In genomic region chrX:72917884-72918681, GRCm38 (mm10) we compare ENCODE assay signal across 8 mouse cellular contexts. TPM values are rescaled to one million over a fixed set of nuclear protein-coding genes. Genes with fewer than 3 reads are reported as not detected.
DNase-seq lines count a peak whose midpoint lies in the region; ATAC-seq and TF ChIP-seq lines count a peak whose summit lies in the region.

TSS of gene Cetn2 (minus strand) at chrX:72918411.
TSS of gene Nsdhl (plus strand) at chrX:72918557.

- H3K36me3 ChIP-seq in MEL (ENCODE audit: control insufficient read depth in 1 of 2, insufficient read depth in 2 of 2, low read length in 2 of 2): peaks cover 0 to 2% of the 10 kb centered on the region in 2 experiments; a peak in 1 of 4 replicates
- no peaks in the 10 kb centered on the region for H3K36me3 ChIP-seq in forebrain, postnatal 0 days (ENCODE audit: insufficient read depth)
- no peaks in the 10 kb centered on the region for H3K36me3 ChIP-seq in lung, embryonic 15.5 days

- no peaks in the 10 kb centered on the region for H3K4me1 ChIP-seq in MEL (ENCODE audit: control insufficient read depth in 1 of 2, insufficient read depth in 2 of 2, low read length in 2 of 2)
- H3K4me1 ChIP-seq in cerebellum, adult 2 months (ENCODE audit: control insufficient read depth, insufficient read depth, low read length): no peaks in the 10 kb centered on the region
- no peaks in the 10 kb centered on the region for H3K4me1 ChIP-seq in forebrain, postnatal 0 days (ENCODE audit: insufficient read depth)
- 0 out of 2 replicates have a peak, but pooled peaks cover 8% of the 10 kb centered on the region for H3K4me1 ChIP-seq in lung, embryonic 15.5 days

- H3K27me3 ChIP-seq in MEL (ENCODE audit: control insufficient read depth in 1 of 2, insufficient read depth in 2 of 2, low read length in 2 of 2): no peaks in the 10 kb centered on the region
- no peaks in the 10 kb centered on the region for H3K27me3 ChIP-seq in cerebellum, adult 2 months (ENCODE audit: control insufficient read depth, insufficient read depth, low read length)
- no peaks in the 10 kb centered on the region for H3K27me3 ChIP-seq in forebrain, postnatal 0 days (ENCODE audit: insufficient read depth, low read length)
- no peaks in the 10 kb centered on the region for H3K27me3 ChIP-seq in lung, embryonic 15.5 days

- TF ChIP-seq POLR2A in MEL (IDR thresholded peaks at IDR 0.05; ENCODE audit: control insufficient read depth in 1 of 2, insufficient read depth in 1 of 2, low read depth in 1 of 2, low read length in 2 of 2, poor library complexity in 1 of 2): peak; percentile 0 to 90; a peak in 3 of 4 replicates
- peak; percentile 29; the same call in 1 of the 2 replicates for TF ChIP-seq POLR2A in cerebellum, adult 2 months (IDR thresholded peaks at IDR 0.05; ENCODE audit: borderline replicate concordance, insufficient read depth, low read length)

- peak within 1 kb of the TSS; percentile 56 for H3K27ac ChIP-seq in MEL (ENCODE audit: control insufficient read depth, low read depth, low read length)
- no peak within 1 kb of the TSS for H3K27ac ChIP-seq in cerebellum, adult 2 months (ENCODE audit: insufficient read depth, low read length)
- peak within 1 kb of the TSS; percentile 50; the same call in 1 of the 2 replicates for H3K27ac ChIP-seq in forebrain, postnatal 0 days (ENCODE audit: low read depth, low read length)
- peak within 1 kb of the TSS; percentile 39; the same call in 1 of the 2 replicates for H3K27ac ChIP-seq in lung, embryonic 15.5 days

- 4% methylated on average over 41 of the region's 41 CpGs for whole genome bisulfite sequencing in cerebellum, adult 2 months
- WGBS in forebrain, postnatal 0 days: 30% methylated on average over 41 of the region's 41 CpGs
- WGBS in lung, embryonic 15.5 days: 13% methylated on average over 41 of the region's 41 CpGs

- ATAC-seq in forebrain, postnatal 0 days: peak; percentile 100
- peak; percentile 99 for ATAC-seq in lung, embryonic 15.5 days (ENCODE audit: borderline replicate concordance, extremely low read depth, low FRiP score, low TSS enrichment)

- H3K9me3 ChIP-seq in MEL (replicated peaks; ENCODE audit: insufficient read depth, low read length): no peaks in the 10 kb centered on the region
- no peaks in the 10 kb centered on the region for H3K9me3 ChIP-seq in forebrain, postnatal 0 days (ENCODE audit: low read length)
- no peaks in the 10 kb centered on the region for H3K9me3 ChIP-seq in lung, embryonic 15.5 days

- TF ChIP-seq CTCF in MEL (IDR thresholded peaks at IDR 0.05 in 2 of 3, conservative IDR thresholded peaks at IDR 0.05 in 1 of 3; ENCODE audit: control insufficient read depth in 1 of 3, insufficient read depth in 1 of 3, low read depth in 2 of 3, low read length in 3 of 3, poor library complexity in 1 of 3, severe bottlenecking in 1 of 3): no peak
- no peak for TF ChIP-seq CTCF in cerebellum, adult 2 months (IDR thresholded peaks at IDR 0.05; ENCODE audit: borderline replicate concordance, insufficient read depth, low read depth, low read length)
- no peak for TF ChIP-seq CTCF in forebrain, postnatal 0 days (IDR thresholded peaks at IDR 0.05; ENCODE audit: low read depth)

- DNase-seq in MEL (ENCODE audit: low read depth, low spot score): peak; percentile 94
- DNase-seq in cerebellum, adult 2 months: peak; percentile 88 to 91
- peak; percentile 94 for DNase-seq in forebrain, postnatal 0 days
- DNase-seq in heart, postnatal 4 days: peak; percentile 86
- peak; percentile 87 to 92 for DNase-seq in layer of hippocampus, adult 8-10 months (ENCODE audit: low spot score in 2 of 2)
- peak; percentile 87 for DNase-seq in ovary, adult 18-20 months (ENCODE audit: low spot score)
- DNase-seq in thymus, postnatal 0 days (ENCODE audit: low spot score): peak; percentile 89

- peak within 1 kb of the TSS; percentile 82 to 89 for H3K4me3 ChIP-seq in MEL (ENCODE audit: control insufficient read depth in 1 of 2, insufficient read depth in 1 of 2, low read depth in 2 of 2, low read length in 2 of 2)
- H3K4me3 ChIP-seq in cerebellum, adult 2 months (replicated peaks; ENCODE audit: insufficient read depth, low read depth, low read length): peak within 1 kb of the TSS; percentile 92
- H3K4me3 ChIP-seq in forebrain, postnatal 0 days (ENCODE audit: low read depth, low read length): peak within 1 kb of the TSS; percentile 47
- peak within 1 kb of the TSS; percentile 56 for H3K4me3 ChIP-seq in lung, embryonic 15.5 days

- peak within 1 kb of the TSS; percentile 67 for H3K9ac ChIP-seq in MEL (ENCODE audit: control insufficient read depth, low read depth, low read length, poor library complexity, severe bottlenecking)
- H3K9ac ChIP-seq in forebrain, postnatal 0 days: peak within 1 kb of the TSS; percentile 42
- peak within 1 kb of the TSS; percentile 45 for H3K9ac ChIP-seq in lung, embryonic 15.5 days

- H3K79me2 ChIP-seq in MEL (ENCODE audit: control insufficient read depth, insufficient read depth, low read length, poor library complexity): no peaks in the 10 kb centered on the region; the same call in 1 of the 2 replicates

- TF ChIP-seq EP300 in MEL (IDR thresholded peaks at IDR 0.05; ENCODE audit: low read depth in 1 of 2, low read length in 2 of 2): no peak

- TF ChIP-seq RAD21 in MEL (IDR thresholded peaks at IDR 0.05; ENCODE audit: low read depth, low read length): no peak

- peak within 1 kb of the TSS; percentile 57 for H3K4me2 ChIP-seq in forebrain, postnatal 0 days (ENCODE audit: low read depth)
- H3K4me2 ChIP-seq in lung, embryonic 15.5 days: peak within 1 kb of the TSS; percentile 61

TF ChIP-seq in MEL, 35 proteins besides CTCF, POLR2A, EP300 and RAD21:
- TF ChIP-seq NELFE (IDR thresholded peaks at IDR 0.05; ENCODE audit: low read depth, low read length) (peak; percentile 73), TAL1 (IDR thresholded peaks at IDR 0.05; ENCODE audit: low read length) (no peak), MXI1 (IDR thresholded peaks at IDR 0.05; ENCODE audit: low read depth, low read length) (peak; percentile 89), CHD1 (IDR thresholded peaks at IDR 0.05; ENCODE audit: low read depth, low read length) (no peak), E2F4 (IDR thresholded peaks at IDR 0.05; ENCODE audit: borderline replicate concordance, low read depth, low read length) (no peak), SMC3 (IDR thresholded peaks at IDR 0.05; ENCODE audit: low read depth, low read length) (no peak), ELF1 (IDR thresholded peaks at IDR 0.05; ENCODE audit: low read depth, low read length) (peak; percentile 35; the same call in 1 of the 2 replicates), MEF2A (IDR thresholded peaks at IDR 0.05; ENCODE audit: extremely low read depth, insufficient replicate concordance, low read depth, low read length, poor library complexity, severe bottlenecking) (no peak), TBP (IDR thresholded peaks at IDR 0.05; ENCODE audit: low read depth, low read length) (peak; percentile 96), TCF12 (IDR thresholded peaks at IDR 0.05; ENCODE audit: low read depth, low read length) (0 out of 2 replicates have a peak, but pooled peaks have one; percentile 4), NRF1 (IDR thresholded peaks at IDR 0.05; ENCODE audit: insufficient read depth, low read depth, low read length, poor library complexity, severe bottlenecking) (0 out of 2 replicates have a peak, but pooled peaks have one; percentile 35), UBTF (IDR thresholded peaks at IDR 0.05; ENCODE audit: borderline replicate concordance, insufficient read depth, low read depth, low read length) (no peak), SIN3A (IDR thresholded peaks at IDR 0.05; ENCODE audit: low read length) (peak; percentile 78), POLR2AphosphoS2 (IDR thresholded peaks at IDR 0.05; ENCODE audit: low read length) (no peak), HCFC1 (IDR thresholded peaks at IDR 0.05; ENCODE audit: low read depth, low read length) (peak; percentile 66; the same call in 1 of the 2 replicates)

RNA-seq across cellular contexts. Expression of gene Cetn2, which starts in this region (rescaled TPM):
- total RNA-seq in MEL (2012; rRNA removed): 30.4 and 33.5 TPM in 2 replicates
- polyA plus RNA-seq in MEL (2012; ENCODE audit: insufficient read depth in 1 of 2, insufficient read length in 2 of 2, low read depth in 1 of 2, low replicate concordance in 2 of 2, missing spikeins in 1 of 2): 10 to 100 TPM in 1 of 2 experiments, not detected in 1; 35.3 TPM
- polyA plus RNA-seq in cerebellum, adult 2 months (2012; rRNA removed): 35.8 and 37.5 TPM in 2 replicates
- 41.4 and 47.1 TPM in 2 replicates for total RNA-seq in forebrain, postnatal 0 days (2014; rRNA removed)
- polyA plus RNA-seq in forebrain, postnatal 0 days (2015; fragmentation: Nextera tagmentation; extraction: Ambion mirVana): 95.5 and 105 TPM in 2 replicates
- total RNA-seq in heart, postnatal 4 days (2021): 10 to 100 TPM; 35.4 to 36.6 TPM
- total RNA-seq in layer of hippocampus, adult 8-10 months (2022): 10 to 100 TPM; 45.5 to 58.5 (median 54.8) TPM
- polyA plus RNA-seq in lung, embryonic 15.5 days (2015; fragmentation: Nextera tagmentation; extraction: Ambion mirVana): 85.8 and 87.0 TPM in 2 replicates
- 102 and 105 TPM in 2 replicates for polyA plus RNA-seq in thymus, postnatal 0 days (2015; fragmentation: Nextera tagmentation; extraction: Ambion mirVana)

RNA-seq across cellular contexts. Expression of gene Nsdhl, which starts in this region (rescaled TPM):
- 17.9 and 19.4 TPM in 2 replicates for total RNA-seq in MEL (2012; rRNA removed)
- 10 to 100 TPM in 1 of 2 experiments, not detected in 1; 23.1 TPM for polyA plus RNA-seq in MEL (2012; ENCODE audit: insufficient read depth in 1 of 2, insufficient read length in 2 of 2, low read depth in 1 of 2, low replicate concordance in 2 of 2, missing spikeins in 1 of 2)
- polyA plus RNA-seq in cerebellum, adult 2 months (2012; rRNA removed): 30.7 and 32.6 TPM in 2 replicates
- total RNA-seq in forebrain, postnatal 0 days (2014; rRNA removed): 49.1 and 49.9 TPM in 2 replicates
- polyA plus RNA-seq in forebrain, postnatal 0 days (2015; fragmentation: Nextera tagmentation; extraction: Ambion mirVana): 41.7 and 44.8 TPM in 2 replicates
- 10 to 100 TPM; 15.9 to 16.3 TPM for total RNA-seq in heart, postnatal 4 days (2021)
- total RNA-seq in layer of hippocampus, adult 8-10 months (2022): 10 to 100 TPM; 21.4 to 30.5 (median 27.3) TPM
- 19.9 and 21.0 TPM in 2 replicates for polyA plus RNA-seq in lung, embryonic 15.5 days (2015; fragmentation: Nextera tagmentation; extraction: Ambion mirVana)
- 14.1 and 14.8 TPM in 2 replicates for polyA plus RNA-seq in thymus, postnatal 0 days (2015; fragmentation: Nextera tagmentation; extraction: Ambion mirVana)
